Mouse (Mus musculus) ZHBTc4 (cell line): Measurements from ENCODE around the gene Cog4.
"Not testable (repeated sequence)": the region's sequence is repeated elsewhere in the genome, so short reads cannot be mapped to it uniquely, and the experiment has no call there.

Source experiments
- DNase-seq: peaks from one replicate; pipeline ENCODE4 v3.0.0-alpha.2; 2011; ENCODE audit warnings: low read depth, low spot score

The Cog4 gene

DNA sequence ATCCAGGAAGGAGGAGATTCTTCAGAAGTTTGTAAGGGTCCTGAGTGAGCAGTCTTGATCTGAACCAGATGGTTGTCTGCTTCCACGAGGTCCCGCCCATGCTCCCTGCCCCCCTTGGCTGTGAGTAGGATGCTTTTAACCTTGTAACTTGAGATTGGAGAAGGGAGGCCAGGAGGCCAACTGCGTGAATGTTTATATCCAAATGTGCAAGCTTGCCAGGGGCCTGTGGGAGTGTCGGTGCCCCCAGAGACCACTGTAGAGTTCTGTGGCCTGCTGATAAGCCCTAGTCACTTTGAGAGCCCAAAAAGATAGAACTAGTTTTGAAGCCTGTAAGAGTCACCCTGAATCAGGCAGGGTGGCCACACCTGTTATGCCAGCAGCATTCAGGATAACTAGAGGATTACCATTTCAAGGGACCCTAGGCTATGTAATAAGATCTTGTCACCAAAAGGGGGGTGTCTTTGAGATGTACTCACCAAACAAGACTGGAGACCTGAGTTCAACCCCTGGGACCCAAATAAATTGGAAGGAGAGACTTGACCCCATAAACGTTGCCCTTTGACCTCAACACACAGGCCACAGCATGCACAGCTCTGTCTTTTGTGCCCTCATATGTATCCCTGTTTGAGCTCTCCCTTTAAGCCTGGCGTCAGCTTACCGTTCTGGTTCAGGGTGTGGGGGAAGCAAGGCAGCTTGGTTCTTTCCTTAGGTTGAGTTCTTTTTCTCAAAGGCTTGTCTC lies 75.3 kb downstream of the Cog4 start:
- peak; percentile 55 for DNase-seq

DNA sequence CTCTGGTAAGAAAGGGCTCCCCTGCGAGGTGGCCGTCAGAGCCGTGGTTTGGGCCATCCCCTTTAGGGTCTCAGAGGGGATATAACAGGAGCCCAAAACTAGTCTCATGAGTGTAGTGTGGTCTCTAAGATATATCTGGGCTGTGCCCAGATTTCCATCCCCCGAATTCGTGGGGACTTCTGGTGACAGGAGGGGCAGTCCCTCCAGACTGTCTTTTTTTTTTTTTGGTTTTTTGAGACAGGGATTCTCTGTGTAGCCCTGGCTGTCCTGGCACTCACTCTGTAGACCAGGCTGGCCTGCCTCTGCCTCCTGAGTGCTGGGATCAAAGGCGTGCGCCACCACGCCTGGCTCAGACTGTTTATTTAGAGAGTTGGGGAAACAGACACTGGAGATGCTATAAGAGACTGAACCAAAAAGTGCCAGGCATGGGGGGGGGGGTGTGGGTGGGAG lies 79.3 kb downstream of the Cog4 start:
- DNase-seq: no peak

DNA sequence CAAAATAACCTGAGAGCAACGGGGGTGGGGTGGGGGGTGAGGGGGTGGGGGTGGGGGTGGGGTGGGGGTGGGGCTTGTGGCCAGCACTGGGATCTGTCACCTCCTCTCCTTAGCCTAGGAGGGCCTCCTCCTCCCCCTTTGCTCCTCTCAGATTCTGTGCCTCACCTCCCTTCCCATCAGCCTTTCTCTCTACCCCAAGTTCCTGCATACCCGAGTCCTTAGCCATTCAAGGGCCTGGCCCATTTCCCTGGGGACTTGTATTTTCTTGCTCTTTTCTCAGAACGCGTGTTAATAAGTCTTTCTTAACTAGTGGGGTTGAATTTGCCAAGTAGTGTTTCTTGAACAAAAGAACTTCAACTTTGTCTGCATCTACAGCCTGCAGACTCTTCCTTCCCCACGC lies 80.3 kb downstream of the Cog4 start:
- DNase-seq: no peak

DNA sequence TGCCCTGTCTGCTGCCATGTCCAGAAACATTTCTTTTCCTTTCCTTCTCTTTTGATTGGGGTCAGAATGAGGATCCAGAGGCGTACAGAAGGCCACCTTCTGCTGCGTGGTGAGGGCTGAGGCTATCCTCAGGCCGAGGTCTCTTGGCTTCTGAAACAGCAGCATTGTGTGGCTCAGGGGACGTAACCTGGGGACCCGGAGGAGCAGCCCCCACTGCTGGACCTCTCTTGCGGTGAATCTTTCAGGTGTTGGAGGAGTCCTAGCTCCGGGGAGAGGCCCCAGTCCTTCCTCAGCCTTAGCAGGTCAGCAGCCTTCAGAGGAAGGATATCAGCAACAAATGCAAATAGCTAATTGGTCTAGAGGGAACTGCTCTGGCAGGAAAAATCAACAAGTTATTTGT lies 82.0 kb downstream of the Cog4 start:
- DNase-seq: no peak

DNA sequence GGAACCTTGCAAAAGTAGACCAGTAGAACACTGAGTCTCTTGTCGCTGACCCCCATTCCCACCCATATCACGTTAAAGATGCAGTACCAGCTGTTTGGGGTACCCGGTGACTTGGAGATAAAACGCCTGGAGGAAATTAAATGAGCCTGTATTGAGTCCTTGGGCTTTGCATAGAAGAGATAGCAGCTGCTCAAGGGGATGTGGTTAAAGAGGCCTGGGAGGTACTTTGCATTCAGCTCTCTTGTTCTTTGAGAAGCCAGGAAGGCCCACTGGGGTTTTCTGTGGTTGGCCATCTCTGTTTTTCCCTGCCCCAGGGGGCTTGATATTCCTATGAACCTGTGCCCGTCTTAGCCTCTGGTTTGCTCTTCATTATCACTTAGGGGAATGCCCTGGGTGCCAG lies 82.7 kb downstream of the Cog4 start:
- DNase-seq: no peak

DNA sequence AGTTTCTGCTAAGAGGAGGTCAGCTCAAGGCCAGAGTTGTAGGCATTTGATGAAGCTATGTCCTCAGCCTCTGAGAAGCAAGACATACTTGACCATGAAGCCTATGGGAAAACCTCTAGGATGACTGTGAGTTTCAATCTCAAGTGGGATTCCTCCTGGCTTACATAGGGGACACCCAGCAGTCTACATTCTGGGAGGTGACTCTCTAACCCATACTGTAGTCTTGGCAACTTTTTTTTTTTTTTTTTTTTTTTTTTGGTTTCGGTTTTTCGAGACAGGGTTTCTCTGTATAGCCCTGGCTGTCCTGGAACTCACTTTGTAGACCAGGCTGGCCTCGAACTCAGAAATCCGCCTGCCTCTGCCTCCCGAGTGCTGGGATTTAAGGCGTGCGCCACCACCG lies 83.3 kb downstream of the Cog4 start:
- DNase-seq: not testable (repeated sequence)

DNA sequence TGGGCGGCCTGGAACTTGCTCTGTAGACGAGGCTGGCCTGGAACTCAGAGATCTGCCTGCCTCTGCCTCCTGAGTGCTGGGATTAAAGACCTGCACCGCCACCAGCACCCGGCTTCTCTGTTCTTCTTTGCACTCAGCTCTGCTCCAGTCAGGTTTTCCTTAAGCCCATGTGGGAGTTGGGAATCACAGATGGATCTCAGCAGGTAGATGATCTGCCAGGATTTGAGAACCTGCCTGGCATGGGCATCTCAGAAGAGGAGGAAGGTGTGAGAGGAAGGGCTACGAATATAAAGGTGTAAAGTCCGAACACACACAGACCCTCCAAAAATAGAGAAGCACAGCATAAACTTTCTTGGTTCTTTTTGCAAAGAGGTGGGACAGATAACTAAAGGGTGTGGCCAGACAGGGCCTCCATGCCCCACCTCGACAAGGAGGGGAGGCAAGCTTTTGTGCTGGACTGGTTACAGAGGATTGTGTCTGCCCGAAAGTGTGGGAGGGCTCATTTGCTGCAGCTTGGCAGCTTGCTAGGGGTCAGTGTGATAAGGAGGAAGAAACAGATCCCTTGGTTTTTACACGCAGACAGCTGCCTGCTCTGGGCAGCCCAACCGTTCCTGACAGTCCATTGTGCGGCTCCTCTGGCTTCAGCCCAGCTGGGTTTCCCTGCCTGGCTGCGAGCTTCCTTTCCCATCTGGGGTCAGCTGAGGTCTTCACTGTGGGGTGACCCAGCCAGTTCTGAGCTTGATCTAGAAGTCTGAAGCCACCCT lies 85.0 kb downstream of the Cog4 start:
- DNase-seq: no peak
